Mouse (Mus musculus) neural tube, embryonic 11.5 days (tissue): ENCODE measurements at regions not wholly inside any gene's neighbourhood (a gene's known extent, or its start where the extent isn't known, plus 50 kb on each side); places are given as distances from the start of the nearest gene placed in this dataset.

Experiments used
- ATAC-seq: fragments of 200-750 bp; cut with Nextera tagmentation; 2 replicates; pipeline ENCODE4 v1.8.0; 2017; ENCODE audit warnings: moderate number of reproducible peaks, mild to moderate bottlenecking, moderate TSS enrichment, moderate library complexity; ENCODE audit not compliant: insufficient read depth, low FRiP score, low TSS enrichment
- DNase-seq: peaks from one replicate; pipeline ENCODE4 v3.0.0-alpha.2; 2015; ENCODE audit warnings: low spot score
- H3K27ac ChIP-seq: fragments of 300-500 bp; sonication (generic); 2 replicates; pipeline ENCODE4 v1.5.1; 2014; ENCODE audit warnings: low read depth, mild to moderate bottlenecking, low read length
- H3K27me3 ChIP-seq: fragments of 300-500 bp; sonication (generic); 2 replicates; pipeline ENCODE4 v1.6.1; 2014; ENCODE audit warnings: mild to moderate bottlenecking, low read length, mixed read lengths; ENCODE audit not compliant: control insufficient read depth, insufficient read depth
- H3K36me3 ChIP-seq: fragments of 300-500 bp; sonication (generic); 2 replicates; pipeline ENCODE4 v1.6.1; 2014; ENCODE audit warnings: mild to moderate bottlenecking, low read length, moderate library complexity, mixed read lengths; ENCODE audit not compliant: control insufficient read depth, insufficient read depth
- H3K4me1 ChIP-seq: fragments of 300-500 bp; sonication (generic); 2 replicates; pipeline ENCODE4 v1.6.1; 2014; ENCODE audit warnings: low read length, mixed read lengths; ENCODE audit not compliant: control insufficient read depth, insufficient read depth
- H3K4me2 ChIP-seq: fragments of 300-500 bp; sonication (generic); 2 replicates; pipeline ENCODE4 v1.6.1; 2014; ENCODE audit warnings: low read depth, mild to moderate bottlenecking, moderate library complexity
- H3K4me3 ChIP-seq: fragments of 300-500 bp; sonication (generic); 2 replicates; pipeline ENCODE4 v1.5.1; 2014; ENCODE audit warnings: low read depth, low read length
- H3K9ac ChIP-seq: fragments of 300-500 bp; sonication (generic); 2 replicates; pipeline ENCODE4 v1.6.1; 2014; ENCODE audit warnings: mild to moderate bottlenecking, low read length
- H3K9me3 ChIP-seq: fragments of 300-500 bp; sonication (generic); 2 replicates; pipeline ENCODE4 v1.6.1; 2016; ENCODE audit warnings: low read length; ENCODE audit not compliant: control insufficient read depth
- WGBS: fragments of 180-500 bp; shearing (Covaris S2); extraction: QIAGEN DNeasy Blood & Tissue Kit; methylation state at CpG from one replicate; pipeline ENCODE4 v1.1.7; 2014; 5-methylcytosine and 5-hydroxymethylcytosine counted together

- no peak overlapping the region for H3K4me3 ChIP-seq
- 65% methylated on average over 2 of the region's 2 CpGs for WGBS
- peaks cover 13% of the 10 kb centered on the region for H3K4me1 ChIP-seq
- DNase-seq, result no peak
- no peak overlapping the region for H3K4me2 ChIP-seq
- H3K27ac ChIP-seq, result no peak overlapping the region
- no peaks in the 10 kb centered on the region for H3K36me3 ChIP-seq
- no peaks in the 10 kb centered on the region for H3K9me3 ChIP-seq
- H3K9ac ChIP-seq, result no peak overlapping the region
- ATAC-seq, result no peak
- no peaks in the 10 kb centered on the region for H3K27me3 ChIP-seq
These were observed 211.8 kb upstream of the Atp5g3 start for GRCm38 (mm10) chr2:74122937-74123336.

DNA sequence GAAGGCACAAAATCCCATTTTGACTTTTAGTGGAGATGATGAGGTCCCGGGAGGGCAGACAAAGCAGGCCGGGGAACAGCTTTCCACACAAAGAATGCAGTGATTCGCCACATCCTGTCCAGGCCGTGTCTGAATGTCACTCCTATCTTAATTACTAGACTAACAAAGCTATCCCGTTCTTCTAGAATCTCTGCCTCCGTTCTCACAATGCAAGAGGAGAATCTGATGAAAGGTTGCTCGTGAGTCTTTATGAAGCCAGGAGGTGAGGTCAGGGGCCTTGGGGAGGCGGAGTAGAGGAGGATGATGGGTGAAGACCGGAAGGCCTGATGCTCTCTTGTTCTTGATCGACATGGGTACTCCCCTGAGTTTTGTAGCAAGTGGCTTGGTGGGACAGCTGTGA lies 208.9 kb upstream of the Atp5g3 start:
- no peak; the same call in 1 of the 2 replicates for ATAC-seq
- WGBS, result 42% methylated on average over 10 of the region's 10 CpGs
- DNase-seq, result peak; percentile 37
- Histone ChIP-seq H3K9me3 (no peaks in the 10 kb centered on the region), H3K36me3 (no peaks in the 10 kb centered on the region), H3K9ac (no peak overlapping the region; the same call in 1 of the 2 replicates), H3K27me3 (no peaks in the 10 kb centered on the region), H3K4me2 (no peak overlapping the region; the same call in 1 of the 2 replicates), H3K27ac (peak overlapping the region; percentile 75), H3K4me1 (peaks cover 13% of the 10 kb centered on the region), H3K4me3 (no peak overlapping the region)

- DNase-seq (peak; percentile 44), ATAC-seq (0 out of 2 replicates have a peak, but pooled peaks have one; percentile 23)
- no peak overlapping the region for H3K4me3 ChIP-seq
- H3K9me3 ChIP-seq, result no peaks in the 10 kb centered on the region
- WGBS, result 30% methylated on average over 17 of the region's 17 CpGs
- H3K9ac ChIP-seq, result no peak overlapping the region; the same call in 1 of the 2 replicates
- no peaks in the 10 kb centered on the region for H3K27me3 ChIP-seq
- peaks cover 13% of the 10 kb centered on the region for H3K4me1 ChIP-seq
- peak overlapping the region; percentile 19; the same call in 1 of the 2 replicates for H3K4me2 ChIP-seq
- no peaks in the 10 kb centered on the region for H3K36me3 ChIP-seq
- peak overlapping the region; percentile 75 for H3K27ac ChIP-seq
These were observed 208.2 kb upstream of the Atp5g3 start for GRCm38 (mm10) chr2:74119167-74119937.

DNA sequence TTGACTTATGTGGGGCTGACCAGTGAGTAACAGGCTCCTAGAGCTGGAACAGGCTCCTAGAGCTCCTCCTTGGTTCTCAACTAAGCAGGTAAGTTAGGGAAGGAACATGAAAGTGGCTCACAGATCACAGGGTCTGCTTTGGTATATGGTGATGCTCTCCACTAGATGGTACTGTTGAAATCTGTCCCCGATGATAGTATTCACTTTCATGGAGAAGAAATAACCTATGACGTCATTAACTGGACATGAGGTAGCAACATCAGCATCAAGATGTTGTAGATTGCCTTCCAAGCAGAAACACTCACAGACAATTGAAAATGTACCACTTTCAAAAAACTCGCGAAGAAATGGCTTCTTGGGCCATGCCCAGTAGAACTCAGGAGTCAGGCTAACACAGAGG lies 195.3 kb upstream of the Atp5g3 start:
- no peaks in the 10 kb centered on the region for H3K4me1 ChIP-seq
- WGBS, result 83% methylated on average over 4 of the region's 4 CpGs
- no peak for ATAC-seq
- H3K4me2 ChIP-seq, result no peak overlapping the region
- H3K9me3 ChIP-seq, result no peaks in the 10 kb centered on the region
- DNase-seq, result no peak
- no peaks in the 10 kb centered on the region for H3K27me3 ChIP-seq
- H3K4me3 ChIP-seq, result no peak overlapping the region
- H3K36me3 ChIP-seq, result no peaks in the 10 kb centered on the region
- no peak overlapping the region for H3K9ac ChIP-seq
- no peak overlapping the region for H3K27ac ChIP-seq

GRCm38 (mm10) chr2:74099671-74100372 lies 188.7 kb upstream of the Atp5g3 start:
- ATAC-seq (no peak), DNase-seq (no peak)
- H3K9ac ChIP-seq, result no peak overlapping the region
- H3K4me3 ChIP-seq, result no peak overlapping the region
- 88% methylated on average over 9 of the region's 9 CpGs for WGBS
- H3K27me3 ChIP-seq, result no peaks in the 10 kb centered on the region
- no peaks in the 10 kb centered on the region for H3K4me1 ChIP-seq
- H3K9me3 ChIP-seq, result no peaks in the 10 kb centered on the region
- H3K4me2 ChIP-seq, result no peak overlapping the region
- H3K27ac ChIP-seq, result no peak overlapping the region
- no peaks in the 10 kb centered on the region for H3K36me3 ChIP-seq

DNA sequence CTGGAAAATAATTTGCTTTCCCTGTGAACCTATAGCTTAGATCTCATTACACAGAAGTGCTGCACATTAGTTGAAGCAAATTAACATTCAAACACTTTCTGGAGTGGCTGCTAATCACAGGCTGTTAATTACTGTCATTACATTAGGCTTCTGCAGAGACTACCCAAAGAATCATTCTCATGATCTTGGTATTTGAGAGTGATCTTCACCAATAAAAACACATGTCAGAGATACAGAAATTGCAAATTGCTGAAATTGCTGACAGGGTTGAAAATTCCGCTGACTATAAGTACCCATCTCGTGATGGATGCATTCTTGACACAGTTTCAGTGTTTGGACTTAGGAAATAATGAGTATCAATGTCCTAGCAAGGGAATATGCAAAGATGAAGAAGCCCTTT lies 185.7 kb upstream of the Atp5g3 start:
- no peak overlapping the region for H3K9ac ChIP-seq
- WGBS, result 81% methylated on average over 2 of the region's 2 CpGs
- no peak overlapping the region for H3K27ac ChIP-seq
- no peaks in the 10 kb centered on the region for H3K27me3 ChIP-seq
- H3K4me1 ChIP-seq, result no peaks in the 10 kb centered on the region
- no peak for ATAC-seq
- no peaks in the 10 kb centered on the region for H3K9me3 ChIP-seq
- H3K4me2 ChIP-seq, result no peak overlapping the region
- H3K36me3 ChIP-seq, result no peaks in the 10 kb centered on the region
- no peak overlapping the region for H3K4me3 ChIP-seq
- DNase-seq, result no peak

DNA sequence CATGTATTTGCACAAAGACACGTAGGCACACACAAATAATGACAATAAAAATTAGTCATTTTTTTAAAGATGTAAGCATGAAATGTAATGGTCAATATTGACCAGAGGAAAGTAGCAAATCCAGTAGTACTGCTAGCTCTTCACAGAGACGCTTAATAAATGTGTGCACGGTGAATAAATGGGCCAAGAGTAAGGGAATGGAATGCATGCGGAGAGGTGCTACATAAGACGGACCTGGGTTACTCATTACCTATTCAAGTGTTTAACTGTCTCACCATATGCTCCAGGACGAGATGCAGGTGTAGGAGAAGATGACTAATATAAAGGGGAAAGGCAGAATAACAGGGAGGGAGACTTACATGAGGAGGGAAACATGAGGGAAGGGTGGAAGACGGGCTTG lies 182.4 kb upstream of the Atp5g3 start:
- no peak for ATAC-seq
- no peak for DNase-seq
- Histone ChIP-seq H3K9ac (no peak overlapping the region), H3K4me3 (no peak overlapping the region), H3K4me1 (no peaks in the 10 kb centered on the region), H3K27ac (no peak overlapping the region), H3K4me2 (no peak overlapping the region), H3K27me3 (no peaks in the 10 kb centered on the region), H3K9me3 (no peaks in the 10 kb centered on the region), H3K36me3 (no peaks in the 10 kb centered on the region)
- 90% methylated on average over 7 of the region's 7 CpGs for WGBS

DNA sequence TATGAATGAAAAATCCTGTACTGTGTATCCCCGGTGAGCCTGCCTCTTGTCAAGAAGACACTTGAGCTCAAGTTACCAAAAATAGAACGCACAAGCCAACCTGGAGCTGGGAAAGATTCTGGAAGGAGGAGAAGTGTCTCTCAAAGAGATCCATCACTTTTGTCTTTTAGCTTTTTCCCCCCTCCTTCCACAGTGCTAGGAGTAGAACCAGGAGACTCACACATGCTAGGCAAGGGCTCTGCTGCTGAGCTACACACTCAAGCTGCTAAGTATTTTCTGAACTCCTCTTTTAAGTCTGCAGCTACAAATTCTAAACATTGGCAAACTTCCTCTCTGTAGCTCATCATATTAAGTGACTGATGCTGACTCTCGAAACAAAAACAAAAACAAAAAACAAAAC lies 176.2 kb upstream of the Atp5g3 start:
- no peak overlapping the region for H3K27ac ChIP-seq
- no peaks in the 10 kb centered on the region for H3K4me1 ChIP-seq
- no peak for ATAC-seq
- no peaks in the 10 kb centered on the region for H3K36me3 ChIP-seq
- H3K27me3 ChIP-seq, result no peaks in the 10 kb centered on the region
- no peaks in the 10 kb centered on the region for H3K9me3 ChIP-seq
- no peak for DNase-seq
- no peak overlapping the region for H3K4me3 ChIP-seq
- 79% methylated on average over 3 of the region's 3 CpGs for WGBS
- no peak overlapping the region for H3K4me2 ChIP-seq
- no peak overlapping the region for H3K9ac ChIP-seq

DNA sequence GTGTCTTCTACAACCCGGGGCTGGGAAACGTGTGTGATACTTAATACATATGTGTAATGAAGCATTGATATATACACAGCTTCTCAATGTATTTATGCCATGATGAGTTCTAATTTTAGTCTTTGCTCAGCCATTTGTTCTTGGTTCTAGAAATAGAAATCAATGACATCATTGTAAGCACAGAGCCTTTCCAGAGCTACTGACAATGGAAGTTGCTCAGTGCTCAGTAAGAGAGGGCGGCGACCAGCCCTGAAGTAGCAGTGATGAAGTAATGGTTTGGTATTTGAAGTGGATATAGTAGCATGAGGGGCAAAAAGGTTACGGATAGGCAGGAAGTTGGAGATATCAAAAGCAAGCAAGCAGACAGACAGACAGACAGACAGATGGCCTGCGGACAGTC lies 173.8 kb upstream of the Atp5g3 start:
- Histone ChIP-seq H3K36me3 (no peaks in the 10 kb centered on the region), H3K9me3 (no peaks in the 10 kb centered on the region), H3K27me3 (no peaks in the 10 kb centered on the region), H3K4me1 (no peaks in the 10 kb centered on the region), H3K4me3 (no peak overlapping the region), H3K9ac (no peak overlapping the region), H3K27ac (no peak overlapping the region), H3K4me2 (no peak overlapping the region)
- DNase-seq (no peak), ATAC-seq (no peak)
- WGBS, result 90% methylated on average over 6 of the region's 6 CpGs
